Mouse (Mus musculus) liver, adult 2 months (tissue): ENCODE measurements around the gene Ipcef1. TPM values are rescaled to one million over a fixed set of nuclear protein-coding genes. Genes with fewer than 3 reads are reported as not detected.
"Not testable (repeated sequence)": the region's sequence is repeated elsewhere in the genome, so short reads cannot be mapped to it uniquely, and the experiment has no call there.

ENCODE experiments used
- DNase-seq: peaks from one replicate; pipeline ENCODE4 v3.0.0-alpha.2; 2011; ENCODE audit warnings: low read depth, low spot score; ENCODE audit errors: extremely low read depth
- H3K27ac ChIP-seq: fragments of 200-500 bp; replicated peaks from 2 replicates; pipeline ENCODE4 v1.5.1; 2012; ENCODE audit warnings: low read depth, mild to moderate bottlenecking, control low read depth, inconsistent platforms, low read length; ENCODE audit not compliant: insufficient read depth
- H3K27me3 ChIP-seq: fragments of 200-500 bp; 2 replicates; pipeline ENCODE4 v1.6.1; 2012; ENCODE audit warnings: mild to moderate bottlenecking, moderate library complexity, low read length, inconsistent platforms; ENCODE audit not compliant: control insufficient read depth, insufficient read depth
- H3K36me3 ChIP-seq: fragments of 200-500 bp; 2 replicates; pipeline ENCODE4 v1.6.1; 2012; ENCODE audit warnings: low read length, inconsistent platforms; ENCODE audit not compliant: control insufficient read depth, insufficient read depth
- H3K4me1 ChIP-seq: fragments of 200-500 bp; 2 replicates; pipeline ENCODE4 v1.6.1; 2011; ENCODE audit warnings: low read length; ENCODE audit not compliant: control insufficient read depth, insufficient read depth
- H3K4me3 ChIP-seq: fragments of 200-500 bp; 2 replicates; pipeline ENCODE4 v1.5.1; 2011; ENCODE audit warnings: low read depth, mild to moderate bottlenecking, control low read depth, low read length, moderate library complexity; ENCODE audit not compliant: insufficient read depth
- H3K79me2 ChIP-seq: fragments of 200-500 bp; 2 replicates; pipeline ENCODE4 v1.6.1; 2012; ENCODE audit warnings: inconsistent platforms, mild to moderate bottlenecking, low read length, moderate library complexity; ENCODE audit not compliant: control insufficient read depth, insufficient read depth
- H3K9ac ChIP-seq: fragments of 200-500 bp; 2 replicates; pipeline ENCODE4 v1.6.1; 2012; ENCODE audit warnings: low read depth, mild to moderate bottlenecking, control low read depth, inconsistent platforms, low read length
- CTCF ChIP-seq: fragments of 200-500 bp; IDR thresholded peaks from 2 replicates; pipeline ENCODE4 v1.5.1; 2011; ENCODE audit warnings: low read depth, low read length, control low read depth
- POLR2A ChIP-seq: fragments of 200-500 bp; IDR thresholded peaks from 2 replicates; pipeline ENCODE4 v1.6.1; 2011; ENCODE audit warnings: low read length, control low read depth; ENCODE audit not compliant: insufficient read depth; ENCODE audit errors: extremely low read depth
- WGBS: fragments of 180-500 bp; shearing (Covaris S2); methylation state at CpG from one replicate; pipeline ENCODE4 v1.1.7; 2018; 5-methylcytosine and 5-hydroxymethylcytosine counted together
- polyA plus RNA-seq: library from polyadenylated mRNA; depleted of rRNA; stranded (reverse); fragments of >200 nt; gene quantifications from 2 replicates; pipeline ENCODE4 v1.2.3, GENCODE M21; 2012
- total RNA-seq: library from RNA; depleted of rRNA; stranded (reverse); fragments of >200 nt; gene quantifications from 2 replicates; pipeline ENCODE4 v1.2.3, GENCODE M21; 2014

Gene Ipcef1
- total and polyA plus RNA-seq, 2 experiments, result 0.04 to 0.18 TPM

DNA sequence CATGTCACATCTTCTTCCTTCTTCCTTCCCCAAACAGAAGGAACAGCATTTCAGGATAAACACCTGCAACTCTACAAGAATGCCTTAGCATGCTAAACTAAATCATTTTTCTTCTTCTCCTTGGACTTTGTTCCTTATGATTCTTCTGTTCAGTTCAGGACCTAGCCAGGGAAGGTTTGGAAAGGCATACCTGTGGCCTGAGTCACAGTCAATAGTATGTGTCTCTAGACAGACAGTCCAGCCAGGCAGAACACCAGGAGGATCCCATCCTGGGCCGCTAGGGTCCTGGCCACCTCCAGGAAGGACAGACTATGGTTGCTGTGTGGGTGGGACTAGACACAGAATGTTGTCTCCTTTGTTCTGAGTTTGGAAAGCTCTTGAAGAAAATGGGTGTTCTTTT, 27.2 kb downstream of the Ipcef1 start:
- 83% methylated on average over 1 of the region's 1 CpGs for WGBS
- Histone ChIP-seq H3K79me2 (no peaks in the 10 kb centered on the region), H3K36me3 (no peaks in the 10 kb centered on the region), H3K27me3 (no peaks in the 10 kb centered on the region), H3K4me1 (no peaks in the 10 kb centered on the region), H3K4me3 (no peak overlapping the region), H3K9ac (no peak overlapping the region), H3K27ac (no peak overlapping the region)
- DNase-seq, result no peak
- TF ChIP-seq POLR2A (no peak), CTCF (no peak)

DNA sequence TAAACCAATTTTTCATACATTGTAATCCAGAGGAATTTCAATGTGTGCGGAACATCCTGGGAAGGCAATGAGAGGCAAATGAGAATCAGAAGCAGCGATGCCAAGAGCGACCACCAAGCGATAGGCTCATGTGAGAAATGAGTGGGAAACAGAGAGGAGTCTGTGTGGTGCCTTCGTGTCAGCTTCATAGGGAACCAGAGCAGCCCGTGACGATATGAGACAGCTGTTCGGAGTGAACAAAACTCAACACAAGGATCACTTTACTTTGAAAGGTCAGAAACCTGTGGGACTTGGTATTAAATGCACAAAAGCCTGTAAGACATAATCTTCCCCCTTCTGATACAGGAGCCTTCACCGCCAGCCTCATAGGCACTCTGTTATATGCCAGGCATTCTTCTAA, 31.7 kb downstream of the Ipcef1 start:
- Histone ChIP-seq H3K79me2 (no peaks in the 10 kb centered on the region), H3K4me1 (no peaks in the 10 kb centered on the region), H3K36me3 (no peaks in the 10 kb centered on the region), H3K27me3 (no peaks in the 10 kb centered on the region), H3K27ac (no peak overlapping the region), H3K9ac (no peak overlapping the region), H3K4me3 (no peak overlapping the region)
- WGBS, result 97% methylated on average over 9 of the region's 9 CpGs
- no peak for DNase-seq
- no peak for TF ChIP-seq CTCF
- TF ChIP-seq POLR2A, result no peak

DNA sequence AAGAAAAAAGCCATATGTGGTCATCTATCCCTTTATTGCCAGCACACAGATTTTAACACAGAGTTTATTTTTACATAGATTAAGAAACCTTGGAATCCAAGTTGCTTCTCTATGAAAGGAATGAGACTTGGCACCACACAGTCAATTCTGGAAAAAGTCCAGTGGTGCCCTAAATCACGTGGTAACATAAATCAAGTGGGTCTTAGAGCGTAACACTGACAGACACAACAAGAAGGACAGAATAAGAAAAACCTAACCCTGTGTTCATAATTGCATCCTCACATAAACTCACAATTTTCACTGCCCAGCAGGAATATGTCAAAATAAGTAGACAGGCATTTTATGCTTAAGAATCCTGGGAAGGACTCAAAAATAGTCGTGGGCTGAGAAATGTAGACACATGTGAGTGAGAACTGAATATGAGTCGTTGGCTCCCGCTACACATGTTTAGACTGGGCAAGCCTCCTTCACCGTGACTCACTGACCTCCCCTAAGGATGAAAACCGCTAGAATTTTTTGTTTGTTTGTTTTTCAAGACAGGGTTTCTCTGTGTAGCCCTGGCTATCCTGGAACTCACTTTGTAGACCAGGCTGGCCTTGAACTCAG, 32.4 kb downstream of the Ipcef1 start:
- Histone ChIP-seq H3K4me3 (no peak overlapping the region), H3K4me1 (no peaks in the 10 kb centered on the region), H3K27ac (no peak overlapping the region), H3K36me3 (no peaks in the 10 kb centered on the region), H3K27me3 (no peaks in the 10 kb centered on the region), H3K9ac (no peak overlapping the region), H3K79me2 (no peaks in the 10 kb centered on the region)
- TF ChIP-seq CTCF (no peak), POLR2A (no peak)
- no peak for DNase-seq
- WGBS, result 77% methylated on average over 7 of the region's 7 CpGs

DNA sequence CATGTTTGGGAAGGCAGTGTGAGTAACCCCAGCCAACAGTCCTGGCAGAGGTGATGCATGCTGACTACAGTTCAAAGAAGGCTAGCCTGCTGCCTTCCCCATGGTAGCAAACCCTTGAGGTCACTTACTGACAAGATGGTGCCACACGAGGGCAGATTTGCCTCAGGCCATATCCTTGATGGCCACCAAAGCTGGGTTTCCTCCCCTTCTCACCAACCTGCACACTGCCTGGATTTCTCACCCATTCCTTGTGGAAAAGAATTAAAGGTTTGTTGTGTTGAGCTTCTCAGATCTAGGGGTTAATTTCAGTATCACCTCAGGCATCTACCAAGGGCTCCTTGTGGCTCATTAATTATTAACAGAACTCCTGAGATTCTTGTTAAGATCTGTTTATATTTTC, 37.1 kb downstream of the Ipcef1 start:
- WGBS, result 38% methylated on average over 1 of the region's 1 CpGs
- Histone ChIP-seq H3K27ac (no peak overlapping the region), H3K27me3 (no peaks in the 10 kb centered on the region), H3K79me2 (no peaks in the 10 kb centered on the region), H3K4me3 (no peak overlapping the region), H3K4me1 (no peaks in the 10 kb centered on the region), H3K9ac (no peak overlapping the region), H3K36me3 (no peaks in the 10 kb centered on the region)
- DNase-seq, result no peak
- no peak for TF ChIP-seq POLR2A
- no peak for TF ChIP-seq CTCF

DNA sequence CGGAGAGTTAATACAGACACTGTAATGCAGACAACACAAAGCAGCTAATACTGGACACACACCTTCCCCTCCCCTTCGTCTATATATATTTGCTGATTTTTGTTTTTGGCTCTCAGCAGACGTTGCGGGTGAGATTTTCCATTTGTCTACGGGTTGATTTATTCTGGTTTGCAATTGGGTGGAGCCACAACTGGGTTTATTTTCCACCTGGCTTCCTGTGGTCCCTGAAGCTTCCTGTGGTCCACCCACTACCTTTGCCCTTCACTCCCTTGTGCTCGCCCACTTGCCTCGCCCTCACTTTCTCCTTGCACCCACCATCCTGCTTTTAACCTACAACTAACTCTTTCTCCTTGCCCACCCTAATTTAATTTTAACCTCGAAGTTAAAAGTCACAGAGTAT, 41.7 kb downstream of the Ipcef1 start:
- Histone ChIP-seq H3K27ac (no peak overlapping the region), H3K9ac (no peak overlapping the region), H3K4me3 (no peak overlapping the region), H3K36me3 (no peaks in the 10 kb centered on the region), H3K4me1 (no peaks in the 10 kb centered on the region), H3K79me2 (no peaks in the 10 kb centered on the region), H3K27me3 (no peaks in the 10 kb centered on the region)
- WGBS, result 82% methylated on average over 8 of the region's 8 CpGs
- no peak for DNase-seq
- no peak for TF ChIP-seq POLR2A
- TF ChIP-seq CTCF, result no peak

DNA sequence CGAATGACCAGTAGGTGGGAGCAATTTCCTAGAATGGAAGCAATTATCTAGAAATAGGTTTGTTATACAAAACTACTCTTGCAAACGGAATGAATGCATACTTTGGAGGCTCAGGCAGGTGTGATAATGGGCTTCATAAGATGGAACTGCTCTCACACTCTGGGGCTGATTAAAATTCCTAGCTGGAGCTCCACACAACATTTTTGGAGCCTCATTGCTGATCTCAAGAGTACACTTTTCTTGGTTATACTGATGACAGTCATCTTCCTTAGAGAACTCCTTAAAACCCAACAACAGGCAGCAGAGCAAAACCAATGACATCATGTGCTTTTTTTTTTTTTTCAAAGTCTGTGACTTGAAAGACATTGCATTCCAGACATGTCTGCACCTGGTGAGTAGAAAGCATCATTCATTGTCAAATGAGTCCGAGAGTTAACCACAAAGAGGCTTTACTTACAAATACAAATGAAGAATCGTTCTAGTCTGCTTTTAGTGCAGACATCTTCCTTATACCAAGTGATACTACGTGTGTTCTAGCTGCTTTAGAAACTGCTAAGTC, 47.2 kb downstream of the Ipcef1 start:
- Histone ChIP-seq H3K9ac (no peak overlapping the region), H3K27me3 (no peaks in the 10 kb centered on the region), H3K27ac (no peak overlapping the region), H3K36me3 (no peaks in the 10 kb centered on the region), H3K4me3 (no peak overlapping the region), H3K4me1 (no peaks in the 10 kb centered on the region), H3K79me2 (no peaks in the 10 kb centered on the region)
- WGBS, result 72% methylated on average over 5 of the region's 5 CpGs
- no peak for DNase-seq
- TF ChIP-seq POLR2A, result no peak
- no peak for TF ChIP-seq CTCF

DNA sequence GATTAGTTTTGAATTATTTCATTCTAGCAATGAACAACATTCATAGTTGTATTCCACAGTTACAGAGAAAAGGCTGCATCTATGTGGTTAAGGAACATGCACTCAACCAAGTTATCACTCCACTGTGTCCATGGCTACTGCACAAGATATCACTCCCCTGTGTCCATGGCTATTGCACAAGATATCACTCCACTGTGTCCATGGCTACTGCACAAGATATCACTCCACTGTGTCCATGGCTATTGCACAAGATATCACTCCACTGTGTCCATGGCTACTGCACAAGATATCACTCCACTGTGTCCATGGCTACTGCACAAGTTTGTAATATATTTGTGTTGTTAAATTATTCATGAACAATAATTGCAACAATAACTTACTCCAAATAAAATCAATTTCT, 48.4 kb downstream of the Ipcef1 start:
- H3K36me3 ChIP-seq, DNase-seq, H3K4me3 ChIP-seq, H3K27me3 ChIP-seq, H3K9ac ChIP-seq, H3K27ac ChIP-seq, H3K4me1 ChIP-seq, H3K79me2 ChIP-seq: not testable (repeated sequence)
